Mouse (Mus musculus): ENCODE measurements around the gene Htr6. TPM values are rescaled to one million over a fixed set of nuclear protein-coding genes. Genes with fewer than 3 reads are reported as not detected.

Htr6 gene
- polyA plus RNA-seq, 1 experiment from 2014 or later: not detected

- H3K4me1 ChIP-seq (ENCODE audit: control insufficient read depth in 2 of 2, insufficient read depth in 2 of 2, low read length in 2 of 2): peaks cover 9 to 14% of the 10 kb centered on the region in 2 experiments; a peak in 3 of 4 replicates
- no peak overlapping the region for H3K9ac ChIP-seq (ENCODE audit: low read length)
- 22% methylated on average over 4 of the region's 4 CpGs for WGBS
- no peak for ATAC-seq (ENCODE audit: insufficient number of reproducible peaks, insufficient read depth, low FRiP score, low read depth)
- no peak overlapping the region for H3K4me3 ChIP-seq (ENCODE audit: control insufficient read depth in 1 of 2, insufficient read depth in 1 of 2, low read depth in 1 of 2, low read length in 2 of 2)
- H3K9me3 ChIP-seq (ENCODE audit: control insufficient read depth, low read length): no peaks in the 10 kb centered on the region
- H3K36me3 ChIP-seq (ENCODE audit: control insufficient read depth, insufficient read depth, low read length): no peaks in the 10 kb centered on the region
- H3K27ac ChIP-seq (replicated peaks in 1 of 2; ENCODE audit: control insufficient read depth in 1 of 2, insufficient read depth in 1 of 2, low read depth in 2 of 2, low read length in 2 of 2): no peak overlapping the region
- peaks cover 46% of the 10 kb centered on the region for H3K27me3 ChIP-seq (ENCODE audit: control insufficient read depth, insufficient read depth, low read length)
- H3K4me2 ChIP-seq (ENCODE audit: low read length): no peak overlapping the region
These were observed 3.4 kb upstream of the Htr6 start for GRCm38 (mm10) chr4:139078726-139079125.

- H3K9me3 ChIP-seq (ENCODE audit: control insufficient read depth, low read length): no peaks in the 10 kb centered on the region
- H3K36me3 ChIP-seq (ENCODE audit: control insufficient read depth, insufficient read depth, low read length): no peaks in the 10 kb centered on the region
- no peak overlapping the region for H3K9ac ChIP-seq (ENCODE audit: low read length)
- H3K4me3 ChIP-seq (ENCODE audit: control insufficient read depth in 1 of 2, insufficient read depth in 1 of 2, low read depth in 1 of 2, low read length in 2 of 2): no peak overlapping the region
- H3K27ac ChIP-seq (replicated peaks in 1 of 2; ENCODE audit: control insufficient read depth in 1 of 2, insufficient read depth in 1 of 2, low read depth in 2 of 2, low read length in 2 of 2): no peak overlapping the region
- WGBS: 32% methylated on average over 2 of the region's 2 CpGs
- H3K4me1 ChIP-seq (ENCODE audit: control insufficient read depth in 2 of 2, insufficient read depth in 2 of 2, low read length in 2 of 2): peaks cover 8 to 14% of the 10 kb centered on the region in 2 experiments; a peak in 3 of 4 replicates
- peaks cover 50% of the 10 kb centered on the region for H3K27me3 ChIP-seq (ENCODE audit: control insufficient read depth, insufficient read depth, low read length)
- no peak for ATAC-seq (ENCODE audit: insufficient number of reproducible peaks, insufficient read depth, low FRiP score, low read depth)
- no peak overlapping the region for H3K4me2 ChIP-seq (ENCODE audit: low read length)
These were observed 2.9 kb upstream of the Htr6 start for GRCm38 (mm10) chr4:139078313-139078712.

DNA sequence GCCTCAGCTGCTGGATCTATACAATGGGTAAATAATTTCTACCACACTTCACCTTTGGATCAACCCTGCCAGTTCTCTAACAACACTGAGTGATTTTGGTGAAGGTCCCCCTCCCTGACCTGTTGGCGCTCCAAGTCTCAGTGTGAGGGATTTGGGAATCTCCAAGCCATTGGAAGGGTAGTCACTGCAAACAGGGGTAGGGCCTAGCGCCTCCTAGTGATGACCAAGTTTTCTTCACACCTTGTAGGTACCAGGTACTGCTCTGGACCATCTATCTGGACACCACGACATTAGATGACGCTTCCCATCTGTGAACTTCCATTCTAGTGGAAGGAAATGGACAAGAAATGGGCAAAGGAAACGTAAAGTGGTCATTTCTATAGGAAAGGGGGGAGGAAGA is 545 bp upstream of the Htr6 start:
- Histone ChIP-seq H3K4me2 (ENCODE audit: low read length) (peak overlapping the region; percentile 88), H3K9ac (ENCODE audit: low read length) (no peak overlapping the region), H3K27me3 (ENCODE audit: control insufficient read depth, insufficient read depth, low read length) (peaks cover 64% of the 10 kb centered on the region), H3K27ac (replicated peaks in 1 of 2; ENCODE audit: control insufficient read depth in 1 of 2, insufficient read depth in 1 of 2, low read depth in 2 of 2, low read length in 2 of 2) (no peak overlapping the region), H3K9me3 (ENCODE audit: control insufficient read depth, low read length) (no peaks in the 10 kb centered on the region), H3K36me3 (ENCODE audit: control insufficient read depth, insufficient read depth, low read length) (no peaks in the 10 kb centered on the region), H3K4me1 (ENCODE audit: control insufficient read depth in 2 of 2, insufficient read depth in 2 of 2, low read length in 2 of 2) (peaks cover 0 to 14% of the 10 kb centered on the region in 2 experiments; a peak in 2 of 4 replicates), H3K4me3 (ENCODE audit: control insufficient read depth in 1 of 2, insufficient read depth in 1 of 2, low read depth in 1 of 2, low read length in 2 of 2) (peak overlapping the region in 1 of 2 experiments; percentile 55; a peak in 2 of 4 replicates)
- ATAC-seq (ENCODE audit: insufficient number of reproducible peaks, insufficient read depth, low FRiP score, low read depth): no peak
- 19% methylated on average over 5 of the region's 5 CpGs for WGBS

DNA sequence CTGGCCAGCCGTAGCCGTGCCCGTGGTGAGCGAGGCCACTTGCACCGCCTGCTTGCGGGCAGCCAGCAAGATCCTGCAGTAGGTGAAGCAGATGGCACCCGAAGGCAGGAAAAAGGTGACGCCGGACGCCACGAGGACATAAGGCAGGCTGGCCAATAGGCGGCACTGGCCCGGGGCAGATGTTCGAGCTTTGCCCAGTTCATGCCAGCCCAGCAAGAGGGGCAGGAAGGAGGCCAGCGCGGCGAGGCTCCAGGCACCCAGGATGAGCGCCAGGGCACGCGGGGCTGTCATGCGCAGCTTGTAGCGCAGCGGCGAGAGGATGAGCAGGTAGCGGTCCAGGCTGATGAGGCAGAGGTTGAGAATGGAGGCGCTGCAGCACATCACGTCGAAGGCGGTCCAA is 1.3 kb downstream of the Htr6 start:
- Histone ChIP-seq H3K9me3 (ENCODE audit: control insufficient read depth, low read length) (no peaks in the 10 kb centered on the region), H3K27ac (replicated peaks in 1 of 2; ENCODE audit: control insufficient read depth in 1 of 2, insufficient read depth in 1 of 2, low read depth in 2 of 2, low read length in 2 of 2) (no peak overlapping the region), H3K9ac (ENCODE audit: low read length) (no peak overlapping the region), H3K4me1 (ENCODE audit: control insufficient read depth in 2 of 2, insufficient read depth in 2 of 2, low read length in 2 of 2) (peaks cover 0 to 14% of the 10 kb centered on the region in 2 experiments; a peak in 2 of 4 replicates), H3K27me3 (ENCODE audit: control insufficient read depth, insufficient read depth, low read length) (peaks cover 75% of the 10 kb centered on the region), H3K4me3 (ENCODE audit: control insufficient read depth in 1 of 2, insufficient read depth in 1 of 2, low read depth in 1 of 2, low read length in 2 of 2) (peak overlapping the region in 1 of 2 experiments; percentile 55; a peak in 1 of 4 replicates), H3K36me3 (ENCODE audit: control insufficient read depth, insufficient read depth, low read length) (no peaks in the 10 kb centered on the region), H3K4me2 (ENCODE audit: low read length) (peak overlapping the region; percentile 88)
- WGBS: 17% methylated on average over 29 of the region's 29 CpGs
- ATAC-seq (ENCODE audit: insufficient number of reproducible peaks, insufficient read depth, low FRiP score, low read depth): no peak

- Histone ChIP-seq H3K9me3 (ENCODE audit: control insufficient read depth, low read length) (no peaks in the 10 kb centered on the region), H3K36me3 (ENCODE audit: control insufficient read depth, insufficient read depth, low read length) (no peaks in the 10 kb centered on the region), H3K9ac (ENCODE audit: low read length) (no peak overlapping the region), H3K27me3 (ENCODE audit: control insufficient read depth, insufficient read depth, low read length) (peaks cover 30% of the 10 kb centered on the region), H3K4me2 (ENCODE audit: low read length) (no peak overlapping the region), H3K4me1 (ENCODE audit: control insufficient read depth in 2 of 2, insufficient read depth in 2 of 2, low read length in 2 of 2) (no peaks in the 10 kb centered on the region), H3K4me3 (ENCODE audit: control insufficient read depth in 1 of 2, insufficient read depth in 1 of 2, low read depth in 1 of 2, low read length in 2 of 2) (no peak overlapping the region), H3K27ac (replicated peaks in 1 of 2; ENCODE audit: control insufficient read depth in 1 of 2, insufficient read depth in 1 of 2, low read depth in 2 of 2, low read length in 2 of 2) (no peak overlapping the region)
- no peak for ATAC-seq (ENCODE audit: insufficient number of reproducible peaks, insufficient read depth, low FRiP score, low read depth)
- WGBS: 23% methylated on average over 4 of the region's 4 CpGs
These were observed 7.1 kb downstream of the Htr6 start for GRCm38 (mm10) chr4:139068287-139068686.

DNA sequence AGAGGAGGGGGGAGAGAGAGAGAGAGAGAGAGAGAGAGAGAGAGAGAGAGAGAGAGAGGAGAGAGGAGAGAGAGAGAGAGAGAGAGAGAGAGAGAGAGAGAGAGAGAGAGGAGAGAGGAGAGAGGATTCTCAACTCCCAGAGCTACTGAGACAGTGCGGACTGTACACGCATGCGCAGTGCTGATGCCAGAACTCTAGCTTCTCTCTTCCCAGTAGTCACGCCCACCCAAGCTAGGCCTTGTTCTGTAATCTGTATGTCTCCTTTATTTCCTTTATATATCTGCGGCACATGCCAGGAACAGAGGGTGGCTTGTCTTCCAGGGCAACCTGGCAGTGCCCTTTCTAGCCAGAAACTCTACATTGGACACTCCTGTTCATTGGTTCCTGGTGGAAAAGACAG is 10.5 kb downstream of the Htr6 start:
- Histone ChIP-seq H3K4me1 (ENCODE audit: control insufficient read depth in 2 of 2, insufficient read depth in 2 of 2, low read length in 2 of 2) (no peaks in the 10 kb centered on the region), H3K27me3 (ENCODE audit: control insufficient read depth, insufficient read depth, low read length) (peaks cover 5% of the 10 kb centered on the region), H3K9ac (ENCODE audit: low read length) (no peak overlapping the region), H3K4me3 (ENCODE audit: control insufficient read depth in 1 of 2, insufficient read depth in 1 of 2, low read depth in 1 of 2, low read length in 2 of 2) (no peak overlapping the region), H3K27ac (replicated peaks in 1 of 2; ENCODE audit: control insufficient read depth in 1 of 2, insufficient read depth in 1 of 2, low read depth in 2 of 2, low read length in 2 of 2) (no peak overlapping the region), H3K9me3 (ENCODE audit: control insufficient read depth, low read length) (no peaks in the 10 kb centered on the region), H3K36me3 (ENCODE audit: control insufficient read depth, insufficient read depth, low read length) (no peaks in the 10 kb centered on the region), H3K4me2 (ENCODE audit: low read length) (no peak overlapping the region)
- no peak for ATAC-seq (ENCODE audit: insufficient number of reproducible peaks, insufficient read depth, low FRiP score, low read depth)
- 90% methylated on average over 5 of the region's 5 CpGs for WGBS

DNA sequence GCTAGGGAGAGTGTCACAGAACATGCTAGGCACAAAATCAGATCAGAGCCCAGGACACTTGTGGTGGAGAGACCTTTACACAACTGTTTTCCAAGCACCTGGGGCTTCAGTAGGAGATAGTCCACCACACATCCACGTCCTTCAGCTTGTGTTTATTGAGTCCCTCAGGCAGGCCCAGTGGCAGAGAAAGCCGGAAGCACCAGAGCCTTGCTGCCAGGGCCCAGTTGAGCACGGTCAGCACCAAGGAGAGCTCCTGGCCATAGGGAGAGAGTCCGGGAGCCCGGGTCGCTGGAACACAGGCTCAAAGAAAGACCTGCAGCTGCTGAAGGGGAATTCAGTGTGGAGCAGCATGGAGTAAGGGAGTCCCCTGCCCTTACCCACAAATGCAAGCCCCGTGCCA is 15.8 kb downstream of the Htr6 start:
- Histone ChIP-seq H3K27me3 (ENCODE audit: control insufficient read depth, insufficient read depth, low read length) (no peaks in the 10 kb centered on the region), H3K9me3 (ENCODE audit: control insufficient read depth, low read length) (no peaks in the 10 kb centered on the region), H3K4me3 (ENCODE audit: control insufficient read depth in 1 of 2, insufficient read depth in 1 of 2, low read depth in 1 of 2, low read length in 2 of 2) (no peak overlapping the region), H3K9ac (ENCODE audit: low read length) (no peak overlapping the region), H3K27ac (replicated peaks in 1 of 2; ENCODE audit: control insufficient read depth in 1 of 2, insufficient read depth in 1 of 2, low read depth in 2 of 2, low read length in 2 of 2) (no peak overlapping the region), H3K4me1 (ENCODE audit: control insufficient read depth in 2 of 2, insufficient read depth in 2 of 2, low read length in 2 of 2) (peaks cover 5 to 7% of the 10 kb centered on the region in 2 experiments; a peak in 2 of 4 replicates), H3K36me3 (ENCODE audit: control insufficient read depth, insufficient read depth, low read length) (no peaks in the 10 kb centered on the region), H3K4me2 (ENCODE audit: low read length) (no peak overlapping the region)
- WGBS: 5% methylated on average over 7 of the region's 7 CpGs
- ATAC-seq (ENCODE audit: insufficient number of reproducible peaks, insufficient read depth, low FRiP score, low read depth): no peak

- Histone ChIP-seq H3K4me1 (ENCODE audit: control insufficient read depth in 2 of 2, insufficient read depth in 2 of 2, low read length in 2 of 2) (peaks cover 9 to 10% of the 10 kb centered on the region in 2 experiments; a peak in 2 of 4 replicates), H3K27me3 (ENCODE audit: control insufficient read depth, insufficient read depth, low read length) (no peaks in the 10 kb centered on the region), H3K27ac (replicated peaks in 1 of 2; ENCODE audit: control insufficient read depth in 1 of 2, insufficient read depth in 1 of 2, low read depth in 2 of 2, low read length in 2 of 2) (no peak overlapping the region), H3K4me3 (ENCODE audit: control insufficient read depth in 1 of 2, insufficient read depth in 1 of 2, low read depth in 1 of 2, low read length in 2 of 2) (no peak overlapping the region), H3K36me3 (ENCODE audit: control insufficient read depth, insufficient read depth, low read length) (no peaks in the 10 kb centered on the region), H3K9me3 (ENCODE audit: control insufficient read depth, low read length) (no peaks in the 10 kb centered on the region), H3K9ac (ENCODE audit: low read length) (no peak overlapping the region), H3K4me2 (ENCODE audit: low read length) (no peak overlapping the region)
- no peak for ATAC-seq (ENCODE audit: insufficient number of reproducible peaks, insufficient read depth, low FRiP score, low read depth)
- WGBS: 82% methylated on average over 5 of the region's 5 CpGs
These were observed 17.3 kb downstream of the Htr6 start for GRCm38 (mm10) chr4:139058029-139058428.

Measured in heart, embryonic 14.5 days (tissue).